Mouse (Mus musculus) heart, postnatal 10 days (tissue): Measurements from ENCODE around the gene Hs2st1. TPM values are rescaled to one million over a fixed set of nuclear protein-coding genes. Genes with fewer than 3 reads are reported as not detected.

Experiments used
- DNase-seq, 2 experiments: peaks; one replicate each; pipeline ENCODE4 v3.0.0; 2021
- intact Hi-C: fragments of 180-260 bp; cut with DNase I; formaldehyde crosslinking; loops from one replicate; pipeline ENCODE4 v1.15.1; 2025
- total RNA-seq, 2 experiments: library from RNA; stranded (reverse); gene quantifications; 2 replicates each; pipeline ENCODE4 v1.2.3; 2021

Gene Hs2st1
- total RNA-seq, 2 experiments from 2014 or later: 17.0 to 19.7 TPM

DNA sequence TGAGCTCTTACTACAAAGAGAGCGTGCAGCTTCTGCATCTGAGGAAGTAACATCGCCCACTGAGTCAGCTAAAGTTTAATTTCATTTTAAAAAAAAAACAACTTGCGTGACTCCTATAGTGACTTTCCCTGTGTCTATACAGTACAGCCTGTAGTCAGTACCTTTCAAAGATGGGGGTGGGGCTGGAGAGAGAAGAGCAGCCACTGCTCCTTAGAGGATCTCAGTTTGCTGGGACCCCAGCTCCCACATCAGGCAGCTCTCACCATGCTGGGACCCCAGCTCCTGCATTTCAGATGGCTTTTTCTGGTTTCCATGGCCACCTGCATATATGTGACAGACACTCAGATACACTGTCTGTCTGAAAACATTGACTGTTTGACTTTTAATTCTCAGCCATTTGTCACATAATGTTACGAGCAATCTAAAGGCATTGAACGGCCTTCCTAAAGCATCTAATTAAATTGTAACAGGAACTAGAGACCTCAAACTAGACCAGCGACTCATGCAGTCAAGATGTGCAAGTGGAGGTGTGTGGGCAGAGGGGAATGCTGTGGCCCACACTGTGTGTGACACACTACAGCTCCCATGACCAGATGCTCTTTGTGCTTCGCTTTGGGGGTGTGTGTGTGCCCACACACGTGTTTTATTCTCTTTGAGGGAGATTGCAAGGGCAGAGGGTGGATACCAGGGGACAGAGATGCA, 19.4 kb upstream of the Hs2st1 start:
- DNase-seq: no peak
- intact Hi-C loops: no loop called here

DNA sequence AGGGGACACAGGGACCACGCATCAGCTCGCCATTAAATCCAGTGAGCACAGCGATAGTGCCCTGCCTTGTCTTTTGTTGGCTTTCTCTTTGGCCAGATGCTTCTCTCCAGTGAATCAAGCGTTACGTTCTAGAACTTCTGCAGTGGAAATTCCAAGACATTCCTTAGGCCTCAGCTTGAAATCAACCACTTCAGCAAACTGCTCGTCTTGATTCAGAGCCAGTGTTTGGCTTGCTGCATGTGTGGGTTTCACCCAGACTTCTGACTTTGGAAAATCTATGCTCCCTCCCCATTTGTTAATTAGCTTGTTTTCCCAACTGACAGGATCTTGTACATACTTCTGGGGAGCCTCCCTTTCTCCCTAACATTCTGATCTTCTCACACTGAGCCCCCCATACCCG, 16.8 kb upstream of the Hs2st1 start:
- intact Hi-C loops: no loop called here
- peak; percentile 38 to 41 for DNase-seq

GRCm38 (mm10) chr3:144584789-144585553, 15.0 kb upstream of the Hs2st1 start:
- DNase-seq: no peak
- intact Hi-C loops: no loop called here

GRCm38 (mm10) chr3:144583789-144584188, 13.8 kb upstream of the Hs2st1 start:
- intact Hi-C loops: no loop called here
- no peak for DNase-seq

- DNase-seq: no peak
- intact Hi-C loops: no loop called here
These were observed 12.3 kb upstream of the Hs2st1 start for GRCm38 (mm10) chr3:144582306-144582705.

GRCm38 (mm10) chr3:144581842-144582241, 11.9 kb upstream of the Hs2st1 start:
- intact Hi-C loops: no loop called here
- no peak for DNase-seq

GRCm38 (mm10) chr3:144580281-144580680, 10.3 kb upstream of the Hs2st1 start:
- intact Hi-C loops: no loop called here
- DNase-seq: no peak

DNA sequence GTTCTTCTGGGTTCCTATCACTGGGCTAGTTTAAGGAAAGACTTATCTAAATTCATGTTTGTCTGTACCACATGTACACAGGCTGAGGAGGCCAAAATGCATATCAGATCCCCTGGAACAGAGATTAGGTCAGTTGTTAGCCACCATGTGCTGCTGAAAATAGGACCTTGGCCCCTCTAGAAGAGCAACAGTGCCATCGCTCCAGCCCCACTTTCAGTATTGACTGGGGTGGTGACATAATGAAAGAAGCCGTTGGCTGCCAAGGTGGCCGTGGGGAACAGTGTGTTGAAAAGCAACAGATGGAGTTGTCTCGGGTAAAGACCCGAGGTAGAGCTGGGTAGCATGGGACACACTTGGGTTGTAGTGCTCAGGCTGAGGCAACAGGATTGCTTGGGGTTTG, 9.8 kb upstream of the Hs2st1 start:
- intact Hi-C loops: no loop called here
- no peak for DNase-seq

DNA sequence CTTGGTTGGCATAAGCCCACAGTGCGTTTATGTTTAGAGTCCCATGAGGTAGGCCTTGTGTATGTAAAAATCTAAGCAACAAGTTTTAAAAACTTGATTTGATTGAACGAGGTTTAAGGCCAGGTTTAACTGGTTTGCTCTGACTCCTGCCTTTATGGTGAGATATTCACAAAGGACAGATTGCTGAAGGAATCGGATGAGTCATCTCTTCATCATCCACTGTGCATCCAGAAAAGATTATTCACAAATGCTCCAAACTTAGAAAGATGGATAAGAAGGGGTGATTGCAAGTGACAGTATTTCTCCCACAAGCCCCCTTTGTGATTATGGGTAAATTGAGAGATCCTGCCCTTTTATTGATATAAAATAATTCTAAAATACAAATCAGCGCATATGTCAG, 8.9 kb upstream of the Hs2st1 start:
- intact Hi-C loops: no loop called here
- no peak for DNase-seq

- intact Hi-C loops: no loop called here
- DNase-seq: no peak
These were observed 7.7 kb upstream of the Hs2st1 start for GRCm38 (mm10) chr3:144577366-144578340.

DNA sequence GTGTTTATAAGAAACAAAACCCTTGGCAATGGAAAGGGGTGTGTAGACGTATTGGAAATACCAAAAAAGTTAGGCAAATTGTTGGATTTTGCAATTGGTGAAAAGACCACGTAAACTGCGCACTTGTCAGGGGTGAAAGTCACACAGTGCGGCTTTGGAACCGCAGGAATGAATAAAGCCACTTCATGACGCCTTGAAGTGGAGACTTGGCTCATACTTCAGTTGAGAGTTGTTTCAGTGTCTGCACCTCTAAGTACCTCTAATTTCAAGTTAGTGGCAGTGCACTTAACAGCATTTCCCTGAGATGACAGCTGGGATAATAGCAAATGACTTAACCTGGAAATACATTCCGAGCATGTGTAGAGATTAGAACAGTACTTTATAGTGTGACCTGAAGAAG, 4.3 kb upstream of the Hs2st1 start:
- intact Hi-C loops: loop anchor here (5.0 kb wide), 2 partner anchors 118 to 143 kb away; no protein-coding TSS in a partner anchor
- no peak for DNase-seq

GRCm38 (mm10) chr3:144570816-144571487, 971 bp upstream of the Hs2st1 start:
- DNase-seq: peak in 1 of 2 experiments; percentile 89
- intact Hi-C loops: loop anchor here (2.0 to 5.0 kb wide), 3 partner anchors 46 to 146 kb away; no protein-coding TSS in a partner anchor

DNA sequence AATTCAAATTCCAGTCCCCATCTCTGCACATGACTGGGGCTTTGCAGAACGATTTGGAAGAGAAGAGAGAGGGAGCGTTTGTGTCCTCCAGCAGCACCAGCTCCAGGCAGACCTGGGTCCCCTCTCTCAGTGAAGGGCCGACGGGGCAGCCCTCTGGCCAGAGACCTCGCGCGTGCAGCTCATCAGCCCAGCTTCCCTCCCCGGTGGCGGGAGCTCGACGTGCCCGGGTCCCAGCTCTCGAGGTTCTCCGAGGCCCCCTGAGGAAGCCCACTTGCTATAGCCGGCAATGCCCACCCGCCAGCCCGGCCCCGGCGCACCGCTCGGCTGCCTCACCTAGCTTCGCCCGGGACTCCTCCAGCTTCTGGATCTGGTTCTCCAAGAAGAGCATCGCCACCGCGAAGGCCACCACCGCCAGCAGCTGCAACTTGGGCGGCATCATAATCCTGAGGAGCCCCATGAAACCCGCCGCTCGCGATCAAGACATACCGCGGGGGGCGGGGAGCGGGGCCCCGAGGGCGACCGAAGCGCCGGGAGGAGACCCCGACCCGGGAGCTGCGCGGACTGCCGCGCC, 495 bp downstream of the Hs2st1 start:
- DNase-seq: peak in 1 of 2 experiments; percentile 55
- intact Hi-C loops: loop anchor here (2.0 kb wide), 1 partner anchor 37 kb away; no protein-coding TSS in a partner anchor

GRCm38 (mm10) chr3:144568861-144569361, 1.1 kb downstream of the Hs2st1 start:
- intact Hi-C loops: loop anchor here (2.0 kb wide), 1 partner anchor 36 kb away; no protein-coding TSS in a partner anchor
- DNase-seq: peak; percentile 27 to 33

DNA sequence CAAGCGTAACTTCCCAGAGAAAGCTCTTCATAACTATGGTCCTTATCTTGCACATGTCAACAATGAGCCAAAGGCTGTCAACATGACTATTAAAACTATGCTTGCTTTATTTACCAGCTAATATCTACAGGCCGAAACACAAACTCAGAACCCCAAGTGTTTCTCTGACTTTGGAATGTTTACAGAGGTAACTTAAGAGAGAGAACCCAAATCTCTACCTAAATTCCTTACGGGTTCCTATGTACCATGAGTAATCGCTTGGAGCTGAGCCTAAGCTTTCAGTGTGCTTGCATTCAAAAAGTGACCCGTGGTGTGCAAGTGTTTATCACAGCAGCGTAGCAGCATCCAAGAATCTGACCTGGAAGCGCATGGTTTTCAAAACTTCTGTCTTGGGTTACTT, 4.8 kb downstream of the Hs2st1 start:
- no peak for DNase-seq
- intact Hi-C loops: no loop called here

- intact Hi-C loops: no loop called here
- DNase-seq: no peak
These were observed 6.1 kb downstream of the Hs2st1 start for GRCm38 (mm10) chr3:144563916-144564315.

DNA sequence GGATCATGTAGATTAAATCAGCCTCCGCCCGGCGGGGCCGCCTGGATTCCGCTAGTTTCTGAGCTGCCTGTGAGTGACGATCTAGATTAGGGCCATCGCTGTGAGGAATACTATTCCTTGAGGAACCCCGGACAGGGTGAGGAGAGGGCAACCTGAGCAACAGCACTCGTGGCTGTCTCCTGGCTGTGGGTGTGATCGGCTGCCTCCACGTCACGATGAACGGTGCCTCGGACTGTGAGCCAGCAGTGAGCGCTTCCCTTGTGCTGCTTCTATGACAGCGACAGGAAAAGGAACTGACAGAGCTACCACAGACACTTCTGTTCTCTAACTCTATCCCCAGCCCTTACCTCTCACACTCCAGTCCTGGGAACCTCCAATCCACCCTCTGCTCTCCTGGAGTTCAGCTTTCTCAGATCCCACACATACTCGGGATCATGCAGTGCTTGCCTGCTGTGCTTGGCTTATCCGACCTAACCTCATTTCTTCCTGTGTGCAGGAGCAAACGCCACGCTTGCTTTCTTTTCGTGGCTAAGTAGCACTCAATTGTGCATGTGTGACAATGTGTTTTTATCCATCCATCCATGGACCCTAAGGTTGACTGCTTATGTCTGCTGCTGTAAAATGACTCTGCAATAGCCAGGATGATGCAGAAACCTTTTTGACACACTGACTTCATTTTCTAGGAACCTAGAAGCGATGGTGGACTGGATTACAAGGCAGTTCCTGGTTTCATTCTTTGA, 8.3 kb downstream of the Hs2st1 start:
- intact Hi-C loops: no loop called here
- DNase-seq: peak; percentile 41 to 42

DNA sequence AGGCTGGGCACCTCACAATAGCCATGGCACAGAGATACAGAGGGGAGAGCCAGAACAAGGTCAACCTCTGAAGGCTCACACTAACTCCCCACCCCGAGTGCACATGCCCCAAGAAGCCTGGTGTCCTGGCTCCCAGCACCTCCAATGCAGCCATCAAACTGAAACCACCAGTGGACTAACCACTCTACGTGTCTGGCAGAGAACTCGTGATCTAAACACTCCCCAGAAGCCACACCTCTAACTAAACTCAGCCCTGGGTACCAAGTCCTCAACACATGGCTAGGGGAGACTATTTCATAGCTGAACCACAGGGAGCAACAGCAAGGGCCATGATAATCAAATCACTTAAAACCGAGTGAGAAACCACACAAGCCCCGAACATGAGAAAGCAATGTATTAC, 11.7 kb downstream of the Hs2st1 start:
- intact Hi-C loops: no loop called here
- no peak for DNase-seq
